Mouse (Mus musculus): ENCODE data around the gene Cebpe. TPM values are rescaled to one million over a fixed set of nuclear protein-coding genes. Genes with fewer than 3 reads are reported as not detected.

The Cebpe gene
- 100 to 1,000 TPM; 146 to 191 TPM for total RNA-seq (2023)

DNA sequence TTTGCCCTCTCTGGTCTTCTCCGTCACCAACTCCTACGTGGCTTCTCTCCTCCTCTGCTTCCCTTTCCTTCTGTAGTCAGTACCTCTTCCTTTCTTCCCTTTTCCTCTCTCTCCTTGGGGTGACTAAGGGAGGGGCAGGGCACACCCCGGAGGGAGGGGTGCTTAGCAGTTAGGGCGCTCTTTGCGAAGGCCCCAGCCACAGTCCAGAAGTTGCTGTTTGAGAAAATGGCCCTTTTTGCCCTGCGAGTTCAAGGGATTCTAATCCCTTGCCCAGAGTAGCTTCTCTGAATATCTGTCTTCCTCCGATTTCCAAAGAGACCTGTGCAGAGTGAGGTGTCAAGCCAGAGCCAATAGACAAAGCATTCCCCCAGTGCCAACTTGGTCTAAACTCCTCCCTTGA, at the start of gene Cebpe:
Cebpe (minus strand) TSS at position 101 of the 400 bp plus-strand sequence.

GRCm38 (mm10) chr14:54698733-54699132, 13.2 kb downstream of the Cebpe start, which contains the start of gene Gm29776:
TSS of gene Gm29776 (minus strand) at chr14:54698833.

GRCm38 (mm10) chr14:54686522-54687143, 25.3 kb downstream of the Cebpe start, which contains the start of gene Acin1:
TSS of gene Acin1 (minus strand) at chr14:54686931.

DNA sequence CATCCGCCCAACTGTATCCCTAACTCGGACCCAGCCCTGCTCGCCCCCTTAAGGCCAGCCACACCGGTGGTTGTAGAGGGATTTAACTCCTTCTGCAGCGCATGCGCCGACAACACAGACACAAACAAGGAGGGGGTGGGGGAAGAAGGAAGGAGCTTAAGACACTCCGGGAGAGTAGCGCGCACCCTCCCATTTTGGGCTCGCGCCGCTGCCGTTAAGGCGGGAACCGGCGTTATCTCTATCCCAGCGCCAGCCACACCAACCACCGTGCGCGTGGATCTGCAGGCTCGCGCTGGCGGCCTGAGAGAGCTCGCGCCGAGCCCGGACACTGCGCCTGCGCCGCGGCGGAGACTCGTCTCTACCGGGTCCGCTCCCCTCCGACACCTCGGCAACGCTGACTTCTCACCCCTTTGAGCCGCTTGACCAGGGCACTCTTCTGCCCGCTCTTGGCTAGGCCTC, 25.9 kb downstream of the Cebpe start, which contains the start of gene 1700123O20Rik:
1700123O20Rik (plus strand) TSS at position 154 of the 459 bp plus-strand sequence.

Other genes with a start within 250 kb of the Cebpe start
- 10 to 100 TPM; 85.2 to 89.5 TPM for gene Lrp10, start 248.0 kb downstream of the Cebpe start, total RNA-seq (2023)
- not detected for gene Rem2, start 236.1 kb downstream of the Cebpe start, total RNA-seq (2023)
- 10 to 100 TPM; 13.9 to 15.9 TPM for gene Prmt5, start 194.6 kb downstream of the Cebpe start, total RNA-seq (2023)
- gene Haus4, start 157.6 kb downstream of the Cebpe start, total RNA-seq (2023): 10 to 100 TPM; 20.7 to 27.9 TPM
- under 1 TPM; 0.15 to 0.24 TPM for gene Ajuba, start 134.6 kb downstream of the Cebpe start, total RNA-seq (2023)
- gene 4931414P19Rik, start 106.2 kb downstream of the Cebpe start, total RNA-seq (2023): 1 to 10 TPM; 4.2 to 4.5 TPM
- gene Psmb5, start 94.2 kb downstream of the Cebpe start, total RNA-seq (2023): 10 to 100 TPM; 59.5 to 64.2 TPM
- gene Psmb11, start 90.7 kb downstream of the Cebpe start, total RNA-seq (2023): not detected
- gene Gm17606, start 71.2 kb downstream of the Cebpe start, total RNA-seq (2023): not detected
- 1 to 10 TPM; 2.1 to 2.4 TPM for gene Cdh24, start 70.8 kb downstream of the Cebpe start, total RNA-seq (2023)
- 10 to 100 TPM; 28.6 to 30.0 TPM for gene 1700123O20Rik, start 26.0 kb downstream of the Cebpe start, total RNA-seq (2023)
- gene Acin1, start 25.2 kb downstream of the Cebpe start, total RNA-seq (2023): 100 to 1,000 TPM; 231 to 260 TPM
- gene Gm29776, start 13.3 kb downstream of the Cebpe start, total RNA-seq (2023): under 1 TPM; 0.31 to 0.38 TPM
- gene Slc7a8, start 69.8 kb upstream of the Cebpe start, total RNA-seq (2023): 1 to 10 TPM; 5.3 to 5.6 TPM
- not detected for gene Rnf212b, start 102.0 kb upstream of the Cebpe start, total RNA-seq (2023)
- gene Homez, start 158.8 kb upstream of the Cebpe start, total RNA-seq (2023): 10 to 100 TPM; 12.0 to 12.3 TPM
- gene Ppp1r3e, start 165.4 kb upstream of the Cebpe start, total RNA-seq (2023): 1 to 10 TPM; 2.4 to 2.5 TPM
- gene Bcl2l2, start 171.2 kb upstream of the Cebpe start, total RNA-seq (2023): 10 to 100 TPM in 1 of 2 experiments, 1 to 10 TPM in 1; 8.3 to 13.1 TPM
- gene Gm20521, start 171.3 kb upstream of the Cebpe start, total RNA-seq (2023): 1 to 10 TPM in 1 of 2 experiments, not detected in 1; 3.2 TPM
- gene Pabpn1, start 180.3 kb upstream of the Cebpe start, total RNA-seq (2023): 100 to 1,000 TPM; 141 to 157 TPM
- under 1 TPM; 0.27 to 0.49 TPM for gene Slc22a17, start 201.0 kb upstream of the Cebpe start, total RNA-seq (2023)
- not detected for gene Efs, start 214.0 kb upstream of the Cebpe start, total RNA-seq (2023)
- gene Il25, start 220.5 kb upstream of the Cebpe start, total RNA-seq (2023): not detected
- not detected for gene Cmtm5, start 224.1 kb upstream of the Cebpe start, total RNA-seq (2023)